Mouse (Mus musculus): Measurements from ENCODE around the gene Gm42417. TPM values are rescaled to one million over a fixed set of nuclear protein-coding genes. Genes with fewer than 3 reads are reported as not detected.

Gene Gm42417
- polyA plus RNA-seq, 1 experiment from 2014 or later, result not detected

GRCm38 (mm10) chr1:36531461-36531860 is 7.8 kb downstream of the Gm42417 start:
- H3K27ac ChIP-seq (ENCODE audit: low read depth), result no peak overlapping the region
- no peak overlapping the region for H3K4me2 ChIP-seq (ENCODE audit: low read depth, low read length)
- peaks cover 20% of the 10 kb centered on the region for H3K4me1 ChIP-seq (ENCODE audit: insufficient read depth)
- no peak overlapping the region for H3K9ac ChIP-seq (replicated peaks)
- no peaks in the 10 kb centered on the region for H3K27me3 ChIP-seq (ENCODE audit: insufficient read depth, low read length)
- 88% methylated on average over 12 of the region's 12 CpGs for WGBS (ENCODE audit: insufficient replicate concordance)
- DNase-seq (no peak), ATAC-seq (no peak)
- TF ChIP-seq CTCF (IDR thresholded peaks at IDR 0.05; ENCODE audit: low read depth), result no peak
- TF ChIP-seq EP300 (IDR thresholded peaks at IDR 0.05; ENCODE audit: low read depth), result no peak
- H3K4me3 ChIP-seq (ENCODE audit: low read depth, low read length), result no peak overlapping the region
- H3K9me3 ChIP-seq (ENCODE audit: low read length), result no peaks in the 10 kb centered on the region
- no peaks in the 10 kb centered on the region for H3K36me3 ChIP-seq (replicated peaks; ENCODE audit: insufficient read depth, low read length)

GRCm38 (mm10) chr1:36530962-36531361 is 8.3 kb downstream of the Gm42417 start:
- ATAC-seq, result no peak
- Histone ChIP-seq H3K4me1 (ENCODE audit: insufficient read depth) (peaks cover 20% of the 10 kb centered on the region), H3K36me3 (replicated peaks; ENCODE audit: insufficient read depth, low read length) (peaks cover under 1% of the 10 kb centered on the region; the same call in 1 of the 2 replicates), H3K9me3 (ENCODE audit: low read length) (no peaks in the 10 kb centered on the region), H3K27me3 (ENCODE audit: insufficient read depth, low read length) (no peaks in the 10 kb centered on the region), H3K4me3 (ENCODE audit: low read depth, low read length) (no peak overlapping the region), H3K4me2 (ENCODE audit: low read depth, low read length) (no peak overlapping the region), H3K27ac (ENCODE audit: low read depth) (no peak overlapping the region), H3K9ac (replicated peaks) (no peak overlapping the region)
- TF ChIP-seq EP300 (IDR thresholded peaks at IDR 0.05; ENCODE audit: low read depth) (no peak), CTCF (IDR thresholded peaks at IDR 0.05; ENCODE audit: low read depth) (no peak)
- no peak for DNase-seq
- 85% methylated on average over 7 of the region's 7 CpGs for WGBS (ENCODE audit: insufficient replicate concordance)

- Histone ChIP-seq H3K9me3 (ENCODE audit: low read length) (no peaks in the 10 kb centered on the region), H3K9ac (replicated peaks) (no peak overlapping the region), H3K4me2 (ENCODE audit: low read depth, low read length) (no peak overlapping the region), H3K4me1 (ENCODE audit: insufficient read depth) (peaks cover 16% of the 10 kb centered on the region), H3K36me3 (replicated peaks; ENCODE audit: insufficient read depth, low read length) (peaks cover 6% of the 10 kb centered on the region; the same call in 1 of the 2 replicates), H3K27ac (ENCODE audit: low read depth) (no peak overlapping the region), H3K4me3 (ENCODE audit: low read depth, low read length) (no peak overlapping the region), H3K27me3 (ENCODE audit: insufficient read depth, low read length) (no peaks in the 10 kb centered on the region)
- TF ChIP-seq EP300 (IDR thresholded peaks at IDR 0.05; ENCODE audit: low read depth), result no peak
- no peak for TF ChIP-seq CTCF (IDR thresholded peaks at IDR 0.05; ENCODE audit: low read depth)
- ATAC-seq (no peak), DNase-seq (no peak)
- WGBS (ENCODE audit: insufficient replicate concordance), result 78% methylated on average over 8 of the region's 8 CpGs
Measured at GRCm38 (mm10) chr1:36530485-36530884, 8.7 kb downstream of the Gm42417 start.

- H3K4me2 ChIP-seq (ENCODE audit: low read depth, low read length), result no peak overlapping the region
- no peak overlapping the region for H3K4me3 ChIP-seq (ENCODE audit: low read depth, low read length)
- no peak overlapping the region for H3K27ac ChIP-seq (ENCODE audit: low read depth)
- ATAC-seq, result no peak
- no peak for DNase-seq
- no peak for TF ChIP-seq EP300 (IDR thresholded peaks at IDR 0.05; ENCODE audit: low read depth)
- TF ChIP-seq CTCF (IDR thresholded peaks at IDR 0.05; ENCODE audit: low read depth), result no peak
- no peak overlapping the region for H3K9ac ChIP-seq (replicated peaks)
- 93% methylated on average over 4 of the region's 4 CpGs for WGBS (ENCODE audit: insufficient replicate concordance)
- peaks cover 11% of the 10 kb centered on the region for H3K4me1 ChIP-seq (ENCODE audit: insufficient read depth)
- H3K9me3 ChIP-seq (ENCODE audit: low read length), result no peaks in the 10 kb centered on the region
- H3K27me3 ChIP-seq (ENCODE audit: insufficient read depth, low read length), result no peaks in the 10 kb centered on the region
- H3K36me3 ChIP-seq (replicated peaks; ENCODE audit: insufficient read depth, low read length), result peaks cover 11% of the 10 kb centered on the region
Measured at GRCm38 (mm10) chr1:36529875-36530274, 9.4 kb downstream of the Gm42417 start.

GRCm38 (mm10) chr1:36529274-36529673 is 10.0 kb downstream of the Gm42417 start:
- no peak overlapping the region for H3K27ac ChIP-seq (ENCODE audit: low read depth)
- no peak overlapping the region for H3K9ac ChIP-seq (replicated peaks)
- no peaks in the 10 kb centered on the region for H3K9me3 ChIP-seq (ENCODE audit: low read length)
- H3K4me1 ChIP-seq (ENCODE audit: insufficient read depth), result peaks cover 7% of the 10 kb centered on the region
- TF ChIP-seq CTCF (IDR thresholded peaks at IDR 0.05; ENCODE audit: low read depth) (no peak), EP300 (IDR thresholded peaks at IDR 0.05; ENCODE audit: low read depth) (no peak)
- peaks cover 15% of the 10 kb centered on the region for H3K36me3 ChIP-seq (replicated peaks; ENCODE audit: insufficient read depth, low read length)
- ATAC-seq (no peak), DNase-seq (no peak)
- H3K27me3 ChIP-seq (ENCODE audit: insufficient read depth, low read length), result no peaks in the 10 kb centered on the region
- no peak overlapping the region for H3K4me2 ChIP-seq (ENCODE audit: low read depth, low read length)
- no peak overlapping the region for H3K4me3 ChIP-seq (ENCODE audit: low read depth, low read length)
- WGBS (ENCODE audit: insufficient replicate concordance), result 83% methylated on average over 4 of the region's 4 CpGs

GRCm38 (mm10) chr1:36528351-36528750 is 10.9 kb downstream of the Gm42417 start:
- H3K27me3 ChIP-seq (ENCODE audit: insufficient read depth, low read length), result no peaks in the 10 kb centered on the region
- no peaks in the 10 kb centered on the region for H3K9me3 ChIP-seq (ENCODE audit: low read length)
- H3K4me2 ChIP-seq (ENCODE audit: low read depth, low read length), result no peak overlapping the region
- no peak overlapping the region for H3K27ac ChIP-seq (ENCODE audit: low read depth)
- DNase-seq, result no peak
- WGBS (ENCODE audit: insufficient replicate concordance), result 23% methylated on average over 1 of the region's 1 CpGs
- TF ChIP-seq CTCF (IDR thresholded peaks at IDR 0.05; ENCODE audit: low read depth) (no peak), EP300 (IDR thresholded peaks at IDR 0.05; ENCODE audit: low read depth) (no peak)
- no peak overlapping the region for H3K4me3 ChIP-seq (ENCODE audit: low read depth, low read length)
- H3K9ac ChIP-seq (replicated peaks), result no peak overlapping the region
- ATAC-seq, result no peak
- H3K36me3 ChIP-seq (replicated peaks; ENCODE audit: insufficient read depth, low read length), result peaks cover 17% of the 10 kb centered on the region
- peaks cover 7% of the 10 kb centered on the region for H3K4me1 ChIP-seq (ENCODE audit: insufficient read depth)

- Histone ChIP-seq H3K4me2 (ENCODE audit: low read depth, low read length) (no peak overlapping the region), H3K36me3 (replicated peaks; ENCODE audit: insufficient read depth, low read length) (peaks cover 24% of the 10 kb centered on the region), H3K9ac (replicated peaks) (no peak overlapping the region), H3K27ac (ENCODE audit: low read depth) (peak overlapping the region; percentile 50), H3K4me3 (ENCODE audit: low read depth, low read length) (no peak overlapping the region), H3K4me1 (ENCODE audit: insufficient read depth) (peaks cover 7% of the 10 kb centered on the region), H3K27me3 (ENCODE audit: insufficient read depth, low read length) (no peaks in the 10 kb centered on the region), H3K9me3 (ENCODE audit: low read length) (no peaks in the 10 kb centered on the region)
- peak; percentile 42 for DNase-seq
- ATAC-seq, result peak; percentile 82
- TF ChIP-seq EP300 (IDR thresholded peaks at IDR 0.05; ENCODE audit: low read depth) (no peak), CTCF (IDR thresholded peaks at IDR 0.05; ENCODE audit: low read depth) (no peak)
- WGBS (ENCODE audit: insufficient replicate concordance), result 67% methylated on average over 10 of the region's 10 CpGs
Measured at GRCm38 (mm10) chr1:36526903-36527302, 12.3 kb downstream of the Gm42417 start.
